Mouse (Mus musculus) small intestine, adult 2 months (tissue): ENCODE measurements around the gene Magi1.

Source experiments
- CTCF ChIP-seq: fragments of 200-500 bp; IDR thresholded peaks from 2 replicates; pipeline ENCODE4 v1.5.1; 2012; ENCODE audit warnings: low read depth, mild to moderate bottlenecking, control low read depth, inconsistent platforms, low read length, moderate library complexity, mixed read lengths; ENCODE audit not compliant: insufficient replicate concordance, insufficient read length; ENCODE audit errors: extremely low read depth
- POLR2A ChIP-seq: fragments of 200-500 bp; IDR thresholded peaks from 2 replicates; pipeline ENCODE4 v1.6.1; 2012; ENCODE audit warnings: low read depth, mild to moderate bottlenecking, control low read depth, inconsistent platforms, low read length, moderate library complexity

DNA sequence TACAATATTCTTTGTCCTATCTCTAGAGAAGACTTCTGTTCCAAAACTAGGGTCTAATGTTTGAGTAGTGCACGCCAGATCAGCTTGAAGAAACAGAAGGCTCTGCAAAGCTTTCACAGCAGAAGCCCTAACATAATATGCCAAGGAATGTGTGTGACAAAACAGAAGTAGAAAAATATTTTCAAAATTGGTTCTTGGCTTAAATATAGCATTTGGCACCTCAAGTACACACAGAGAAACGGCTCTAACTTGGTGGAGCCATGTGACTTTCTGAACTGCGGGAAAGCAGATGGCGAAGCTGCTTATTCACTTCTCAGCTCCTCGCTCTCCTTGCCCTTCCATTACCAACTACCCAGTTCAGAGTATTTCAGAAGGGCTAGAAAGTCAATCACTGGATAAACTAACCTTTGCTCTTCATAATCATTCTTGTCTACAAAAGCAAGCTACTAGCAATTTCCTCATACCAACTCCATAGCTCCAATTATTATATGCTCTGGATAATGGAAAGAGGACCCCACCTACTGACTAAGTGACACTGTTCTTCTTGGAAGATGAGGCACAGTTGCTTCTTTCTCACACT is 320.9 kb downstream of the Magi1 start:
- no peak for TF ChIP-seq CTCF
- no peak for TF ChIP-seq POLR2A
